11 mouse cellular contexts compared by ENCODE assay signal in the genomic region with DNA sequence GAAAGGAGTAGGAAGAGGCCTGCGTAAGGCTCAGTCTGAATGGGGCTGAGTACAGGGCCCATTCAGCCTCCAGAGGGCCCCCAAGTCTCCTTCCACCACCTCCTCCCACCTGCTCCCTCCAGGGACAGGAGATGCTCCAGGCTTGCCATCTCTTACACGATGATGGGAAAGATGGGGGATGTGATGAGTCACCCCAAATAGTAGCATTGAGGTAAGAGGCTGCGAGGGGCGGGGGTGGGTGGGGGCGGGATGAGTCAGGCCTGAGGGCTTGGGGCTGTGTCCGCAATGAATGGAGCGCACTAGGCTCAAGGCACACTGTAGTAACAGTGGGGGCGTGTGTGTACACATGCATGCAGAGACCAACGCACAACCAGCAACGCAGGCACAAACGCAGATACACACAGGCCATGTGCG. TPM values are rescaled to one million over a fixed set of nuclear protein-coding genes. Genes with fewer than 3 reads are reported as not detected.
A peak's percentile ranks its signal among the peaks of the same experiment; 100 is the strongest.
DNase-seq lines count a peak whose midpoint lies in the region; ATAC-seq and TF ChIP-seq lines count a peak whose summit lies in the region.
"Had no signal": no experiment of that assay in that cellular context is flagged by ENCODE, and none has a peak within 500 bp of the region (broad histone marks: within the 10 kb centered on the region; RNA-seq: fewer than 3 reads in every experiment).

No protein-coding gene starts in this region.

- peak; percentile 28 for TF ChIP-seq CTCF in heart, adult 2 months (IDR thresholded peaks at IDR 0.05)
- TF ChIP-seq CTCF in lung, postnatal 0 days (IDR thresholded peaks at IDR 0.05), result peak; percentile 46
- peak; percentile 28; the same call in 1 of the 2 replicates for TF ChIP-seq CTCF in cortical plate, adult 2 months (IDR thresholded peaks at IDR 0.05; ENCODE audit: extremely low read depth, insufficient read depth, low read length)
- peak; percentile 57 for TF ChIP-seq CTCF in stomach, postnatal 0 days (IDR thresholded peaks at IDR 0.05; ENCODE audit: low read depth)

- intact Hi-C loops in heart, adult 2 months (cut with DNase I), result loop anchor here (5.0 kb wide), 1 partner anchor 46 kb away; the partner anchor contains the start of gene BC030867

- no peak overlapping the region for H3K4me2 ChIP-seq in lung, postnatal 0 days (replicated peaks; ENCODE audit: low read depth, low read length)
- H3K4me2 ChIP-seq in stomach, postnatal 0 days (replicated peaks; ENCODE audit: low read depth), result no peak overlapping the region
- H3K4me2 ChIP-seq: midbrain, embryonic 13.5 days had no signal

- no peak overlapping the region for H3K4me3 ChIP-seq in heart, adult 2 months
- H3K4me3 ChIP-seq in lung, postnatal 0 days (ENCODE audit: low read depth, low read length), result no peak overlapping the region
- H3K4me3 ChIP-seq in cortical plate, adult 2 months (ENCODE audit: insufficient read depth, low read length), result no peak overlapping the region
- H3K4me3 ChIP-seq in stomach, postnatal 0 days (ENCODE audit: low read depth, low read length), result no peak overlapping the region
- H3K4me3 ChIP-seq: midbrain, embryonic 13.5 days had no signal

- no peak overlapping the region for H3K9ac ChIP-seq in heart, adult 2 months (ENCODE audit: low read depth, low read length)
- no peak overlapping the region for H3K9ac ChIP-seq in lung, postnatal 0 days (replicated peaks; ENCODE audit: low read depth)
- no peak overlapping the region for H3K9ac ChIP-seq in stomach, postnatal 0 days (ENCODE audit: low read length)
- H3K9ac ChIP-seq: midbrain, embryonic 13.5 days had no signal

- 74% methylated on average over 12 of the region's 12 CpGs for WGBS in heart, adult 2 months
- 77% methylated on average over 11 of the region's 12 CpGs for WGBS in lung, postnatal 0 days
- 68% methylated on average over 12 of the region's 12 CpGs for whole genome bisulfite sequencing in stomach, postnatal 0 days

- H3K79me2 ChIP-seq in heart, adult 2 months (replicated peaks; ENCODE audit: control insufficient read depth, insufficient read depth, low read length), result peaks cover under 1% of the 10 kb centered on the region; the same call in 1 of the 2 replicates

- no peak for TF ChIP-seq EP300 in heart, adult 2 months (IDR thresholded peaks at IDR 0.05; ENCODE audit: insufficient read depth, low read depth, low read length)
- no peak for TF ChIP-seq EP300 in lung, postnatal 0 days (IDR thresholded peaks at IDR 0.05)
- TF ChIP-seq EP300 in stomach, postnatal 0 days (optimal IDR thresholded peaks at IDR 0.05), result no peak

- H3K4me1 ChIP-seq in heart, adult 2 months (ENCODE audit: control insufficient read depth, insufficient read depth, low read length), result no peaks in the 10 kb centered on the region; the same call in 1 of the 2 replicates
- H3K4me1 ChIP-seq in lung, postnatal 0 days (ENCODE audit: insufficient read depth, low read depth, low read length), result no peaks in the 10 kb centered on the region
- 0 out of 2 replicates have a peak, but pooled peaks cover 1% of the 10 kb centered on the region for H3K4me1 ChIP-seq in cortical plate, adult 2 months (ENCODE audit: control insufficient read depth, insufficient read depth, low read length)
- no peaks in the 10 kb centered on the region for H3K4me1 ChIP-seq in stomach, postnatal 0 days (replicated peaks; ENCODE audit: control insufficient read depth, insufficient read depth)

- DNase-seq in heart, adult 2 months, result no peak
- DNase-seq in heart, adult 11 months, result no peak
- DNase-seq in lung, postnatal 0 days (ENCODE audit: low spot score), result no peak
- DNase-seq in lung, postnatal 4 days, result no peak
- DNase-seq in stomach, postnatal 0 days (ENCODE audit: low spot score), result peak; percentile 18
- DNase-seq: heart, postnatal 10 days; kidney, postnatal 14 days; liver had no signal

- no peak overlapping the region for H3K27ac ChIP-seq in heart, adult 2 months
- H3K27ac ChIP-seq in lung, postnatal 0 days (ENCODE audit: low read length), result no peak overlapping the region
- H3K27ac ChIP-seq in cortical plate, adult 2 months (ENCODE audit: insufficient read depth, low read length), result no peak overlapping the region
- no peak overlapping the region for H3K27ac ChIP-seq in stomach, postnatal 0 days (replicated peaks)
- H3K27ac ChIP-seq: midbrain, embryonic 13.5 days had no signal

- no peak for TF ChIP-seq POLR2A in heart, adult 2 months (IDR thresholded peaks at IDR 0.05; ENCODE audit: insufficient read depth, low read depth, low read length)
- TF ChIP-seq POLR2A in cortical plate, adult 2 months (IDR thresholded peaks at IDR 0.05; ENCODE audit: extremely low read depth, insufficient read depth, low read length), result no peak

- no peaks in the 10 kb centered on the region for H3K36me3 ChIP-seq in heart, adult 2 months (ENCODE audit: control insufficient read depth, insufficient read depth, low read length)
- peaks cover 57% of the 10 kb centered on the region for H3K36me3 ChIP-seq in lung, postnatal 0 days (ENCODE audit: insufficient read depth, low read length)
- peaks cover 51% of the 10 kb centered on the region for H3K36me3 ChIP-seq in stomach, postnatal 0 days (ENCODE audit: control insufficient read depth, insufficient read depth, low read length)

- H3K27me3 ChIP-seq in heart, adult 2 months (ENCODE audit: control insufficient read depth, insufficient read depth, low read length), result no peaks in the 10 kb centered on the region
- no peaks in the 10 kb centered on the region for H3K27me3 ChIP-seq in lung, postnatal 0 days (replicated peaks; ENCODE audit: insufficient read depth, low read length)
- H3K27me3 ChIP-seq in stomach, postnatal 0 days (ENCODE audit: control insufficient read depth, insufficient read depth, low read length), result no peaks in the 10 kb centered on the region
- H3K27me3 ChIP-seq: midbrain, embryonic 13.5 days had no signal

- ATAC-seq in lung, postnatal 0 days, result no peak; the same call in 1 of the 2 replicates
- ATAC-seq in stomach, postnatal 0 days (ENCODE audit: low FRiP score, low TSS enrichment), result peak; percentile 27; the same call in 1 of the 2 replicates
- ATAC-seq in inflammation-experienced regulatory T-cells, adult 6 months, result no peak
- ATAC-seq: midbrain, embryonic 13.5 days had no signal

- H3K9me3 ChIP-seq in lung, postnatal 0 days (ENCODE audit: low read length), result no peaks in the 10 kb centered on the region
- no peaks in the 10 kb centered on the region for H3K9me3 ChIP-seq in stomach, postnatal 0 days (ENCODE audit: control insufficient read depth, low read length)
- H3K9me3 ChIP-seq: midbrain, embryonic 13.5 days had no signal

RNA-seq across cellular contexts. Expression of gene G6pc3, which starts 12.0 kb away (rescaled TPM):
- total RNA-seq in heart, adult 2 months (2021), result 10 to 100 TPM; 44.8 to 50.6 TPM
- polyA plus RNA-seq in heart, adult 2 months (2012; rRNA removed), result 89.9 and 95.3 TPM in 2 replicates
- polyA plus RNA-seq in lung, postnatal 0 days (2015; fragmentation: Nextera tagmentation; extraction: Ambion mirVana), result 15.8 and 16.7 TPM in 2 replicates
- 97.1 TPM in 2 replicates for polyA plus RNA-seq in cortical plate, adult 2 months (2012; rRNA removed)
- polyA plus RNA-seq in stomach, postnatal 0 days (2015; fragmentation: Nextera tagmentation; extraction: Ambion mirVana), result 19.2 and 19.4 TPM in 2 replicates
- polyA plus RNA-seq in inflammation-experienced regulatory T-cells, adult 6 months (2017; shearing (Covaris generic)), result 10 to 100 TPM; 18.7 to 39.7 (median 37.9) TPM

RNA-seq across cellular contexts. Expression of gene Lsm12, which starts 16.3 kb away (rescaled TPM):
- 10 to 100 TPM; 49.4 to 50.2 TPM for total RNA-seq in heart, adult 2 months (2021)
- polyA plus RNA-seq in heart, adult 2 months (2012; rRNA removed), result 32.5 and 42.4 TPM in 2 replicates
- 74.7 and 79.9 TPM in 2 replicates for polyA plus RNA-seq in lung, postnatal 0 days (2015; fragmentation: Nextera tagmentation; extraction: Ambion mirVana)
- 33.2 and 34.4 TPM in 2 replicates for polyA plus RNA-seq in cortical plate, adult 2 months (2012; rRNA removed)
- polyA plus RNA-seq in stomach, postnatal 0 days (2015; fragmentation: Nextera tagmentation; extraction: Ambion mirVana), result 70.0 and 99.4 TPM in 2 replicates
- 10 to 100 TPM; 58.3 to 99.6 (median 68.0) TPM for polyA plus RNA-seq in inflammation-experienced regulatory T-cells, adult 6 months (2017; shearing (Covaris generic))

RNA-seq across cellular contexts. Expression of gene Hdac5, which starts 28.6 kb away (rescaled TPM):
- 100 to 1,000 TPM; 113 to 137 TPM for total RNA-seq in heart, adult 2 months (2021)
- polyA plus RNA-seq in heart, adult 2 months (2012; rRNA removed), result 92.6 and 98.5 TPM in 2 replicates
- 65.6 and 79.0 TPM in 2 replicates for polyA plus RNA-seq in lung, postnatal 0 days (2015; fragmentation: Nextera tagmentation; extraction: Ambion mirVana)
- polyA plus RNA-seq in cortical plate, adult 2 months (2012; rRNA removed), result 191 and 237 TPM in 2 replicates
- 33.8 and 43.3 TPM in 2 replicates for polyA plus RNA-seq in stomach, postnatal 0 days (2015; fragmentation: Nextera tagmentation; extraction: Ambion mirVana)
- polyA plus RNA-seq in inflammation-experienced regulatory T-cells, adult 6 months (2017; shearing (Covaris generic)), result 1 to 10 TPM; 6.8 to 8.2 (median 7.7) TPM

RNA-seq across cellular contexts. Expression of gene Tmem101, which starts 45.2 kb away (rescaled TPM):
- total RNA-seq in heart, adult 2 months (2021), result 10 to 100 TPM; 12.2 to 13.6 TPM
- polyA plus RNA-seq in heart, adult 2 months (2012; rRNA removed), result 19.5 and 20.7 TPM in 2 replicates
- polyA plus RNA-seq in lung, postnatal 0 days (2015; fragmentation: Nextera tagmentation; extraction: Ambion mirVana), result 17.6 and 18.9 TPM in 2 replicates
- polyA plus RNA-seq in cortical plate, adult 2 months (2012; rRNA removed), result 28.4 and 31.4 TPM in 2 replicates
- polyA plus RNA-seq in stomach, postnatal 0 days (2015; fragmentation: Nextera tagmentation; extraction: Ambion mirVana), result 13.8 and 14.5 TPM in 2 replicates
- 10 to 100 TPM; 11.9 to 15.3 (median 13.9) TPM for polyA plus RNA-seq in inflammation-experienced regulatory T-cells, adult 6 months (2017; shearing (Covaris generic))

RNA-seq across cellular contexts. Expression of gene BC030867, which starts 47.3 kb away (rescaled TPM):
- under 1 TPM; 0.26 to 0.32 TPM for total RNA-seq in heart, adult 2 months (2021)
- 0.45 and 0.56 TPM in 2 replicates for polyA plus RNA-seq in heart, adult 2 months (2012; rRNA removed)
- polyA plus RNA-seq in lung, postnatal 0 days (2015; fragmentation: Nextera tagmentation; extraction: Ambion mirVana), result 0.88 and 1.3 TPM in 2 replicates
- 1.3 and 1.4 TPM in 2 replicates for polyA plus RNA-seq in cortical plate, adult 2 months (2012; rRNA removed)
- 2.2 and 2.7 TPM in 2 replicates for polyA plus RNA-seq in stomach, postnatal 0 days (2015; fragmentation: Nextera tagmentation; extraction: Ambion mirVana)
- 1 to 10 TPM in 2 of 3 experiments, under 1 TPM in 1; 0.95 to 7.0 (median 1.5) TPM for polyA plus RNA-seq in inflammation-experienced regulatory T-cells, adult 6 months (2017; shearing (Covaris generic))
